Mouse (Mus musculus): Measurements from ENCODE around the gene Acaa1a. TPM values are rescaled to one million over a fixed set of nuclear protein-coding genes. Genes with fewer than 3 reads are reported as not detected.
A peak's percentile ranks its signal among the peaks of the same experiment; 100 is the strongest.

Gene Acaa1a
- polyA plus RNA-seq, 1 experiment: 50.9 TPM

GRCm38 (mm10) chr9:119321392-119322229 is 17.9 kb upstream of the Acaa1a start:
- Histone ChIP-seq H3K4me3 (ENCODE audit: insufficient read depth, poor library complexity, severe bottlenecking) (peak overlapping the region; percentile 74), H3ac (ENCODE audit: control insufficient read depth, insufficient read length, low read depth) (peak overlapping the region; percentile 95), H3K36me3 (ENCODE audit: control insufficient read depth, insufficient read depth) (no peaks in the 10 kb centered on the region), H3K79me3 (ENCODE audit: low read depth) (peaks cover 29% of the 10 kb centered on the region), H3K27me3 (ENCODE audit: control insufficient read depth, insufficient read depth, insufficient read length) (no peaks in the 10 kb centered on the region), H3K79me2 (ENCODE audit: control insufficient read depth, insufficient read depth) (peaks cover 56% of the 10 kb centered on the region)
- TF ChIP-seq USF1 (IDR thresholded peaks at IDR 0.05; ENCODE audit: low read depth) (no peak), CEBPB (IDR thresholded peaks at IDR 0.05; ENCODE audit: low read depth) (no peak), MYOG (IDR thresholded peaks at IDR 0.05; ENCODE audit: control insufficient read depth, extremely low read depth, insufficient read length) (no peak), FOSL1 (IDR thresholded peaks at IDR 0.05; ENCODE audit: insufficient read depth, low read length, poor library complexity, severe bottlenecking) (no peak), MAX (IDR thresholded peaks at IDR 0.05) (no peak), MYOD1 (IDR thresholded peaks at IDR 0.05; ENCODE audit: control insufficient read depth, insufficient read length, low read depth) (no peak), CTCF (IDR thresholded peaks at IDR 0.05; ENCODE audit: control insufficient read depth, insufficient read depth, insufficient read length) (no peak)

GRCm38 (mm10) chr9:119322289-119323259 is 16.9 kb upstream of the Acaa1a start, which contains the start of gene Oxsr1:
Oxsr1 (minus strand) TSS chr9:119322427.
- TF ChIP-seq CEBPB (IDR thresholded peaks at IDR 0.05; ENCODE audit: low read depth) (no peak), FOSL1 (IDR thresholded peaks at IDR 0.05; ENCODE audit: insufficient read depth, low read length, poor library complexity, severe bottlenecking) (no peak), MAX (IDR thresholded peaks at IDR 0.05) (no peak), USF1 (IDR thresholded peaks at IDR 0.05; ENCODE audit: low read depth) (no peak), CTCF (IDR thresholded peaks at IDR 0.05; ENCODE audit: control insufficient read depth, insufficient read depth, insufficient read length) (no peak), MYOD1 (IDR thresholded peaks at IDR 0.05; ENCODE audit: control insufficient read depth, insufficient read length, low read depth) (no peak), MYOG (IDR thresholded peaks at IDR 0.05; ENCODE audit: control insufficient read depth, extremely low read depth, insufficient read length) (no peak)
- Histone ChIP-seq H3K79me3 (ENCODE audit: low read depth) (peaks cover 23% of the 10 kb centered on the region), H3K27me3 (ENCODE audit: control insufficient read depth, insufficient read depth, insufficient read length) (no peaks in the 10 kb centered on the region), H3K4me3 (ENCODE audit: insufficient read depth, poor library complexity, severe bottlenecking) (peak within 1 kb of the TSS; percentile 74), H3ac (ENCODE audit: control insufficient read depth, insufficient read length, low read depth) (peak within 1 kb of the TSS; percentile 95), H3K79me2 (ENCODE audit: control insufficient read depth, insufficient read depth) (peaks cover 46% of the 10 kb centered on the region), H3K36me3 (ENCODE audit: control insufficient read depth, insufficient read depth) (no peaks in the 10 kb centered on the region)

- Histone ChIP-seq H3K27me3 (ENCODE audit: control insufficient read depth, insufficient read depth, insufficient read length) (no peaks in the 10 kb centered on the region), H3K36me3 (ENCODE audit: control insufficient read depth, insufficient read depth) (no peaks in the 10 kb centered on the region), H3K79me2 (ENCODE audit: control insufficient read depth, insufficient read depth) (peaks cover 40% of the 10 kb centered on the region), H3K79me3 (ENCODE audit: low read depth) (peaks cover 22% of the 10 kb centered on the region), H3K4me3 (ENCODE audit: insufficient read depth, poor library complexity, severe bottlenecking) (peak overlapping the region; percentile 35), H3ac (ENCODE audit: control insufficient read depth, insufficient read length, low read depth) (peak overlapping the region; percentile 51)
- TF ChIP-seq MYOG (IDR thresholded peaks at IDR 0.05; ENCODE audit: control insufficient read depth, extremely low read depth, insufficient read length): no peak
- no peak for TF ChIP-seq FOSL1 (IDR thresholded peaks at IDR 0.05; ENCODE audit: insufficient read depth, low read length, poor library complexity, severe bottlenecking)
- TF ChIP-seq MAX (IDR thresholded peaks at IDR 0.05): no peak
- TF ChIP-seq CEBPB (IDR thresholded peaks at IDR 0.05; ENCODE audit: low read depth): no peak
- no peak for TF ChIP-seq MYOD1 (IDR thresholded peaks at IDR 0.05; ENCODE audit: control insufficient read depth, insufficient read length, low read depth)
- no peak for TF ChIP-seq CTCF (IDR thresholded peaks at IDR 0.05; ENCODE audit: control insufficient read depth, insufficient read depth, insufficient read length)
- no peak for TF ChIP-seq USF1 (IDR thresholded peaks at IDR 0.05; ENCODE audit: low read depth)
Observed at GRCm38 (mm10) chr9:119323260-119323645, 16.2 kb upstream of the Acaa1a start.

- peaks cover 31% of the 10 kb centered on the region for H3K79me2 ChIP-seq (ENCODE audit: control insufficient read depth, insufficient read depth)
Observed at GRCm38 (mm10) chr9:119324130-119324529, 15.3 kb upstream of the Acaa1a start.

GRCm38 (mm10) chr9:119328488-119328887 is 11.0 kb upstream of the Acaa1a start:
- H3ac ChIP-seq (ENCODE audit: control insufficient read depth, insufficient read length, low read depth): no peak overlapping the region
- no peaks in the 10 kb centered on the region for H3K27me3 ChIP-seq (ENCODE audit: control insufficient read depth, insufficient read depth, insufficient read length)
- H3K36me3 ChIP-seq (ENCODE audit: control insufficient read depth, insufficient read depth): no peaks in the 10 kb centered on the region
- no peak for TF ChIP-seq MYOD1 (IDR thresholded peaks at IDR 0.05; ENCODE audit: control insufficient read depth, insufficient read length, low read depth)
- TF ChIP-seq MYOG (IDR thresholded peaks at IDR 0.05; ENCODE audit: control insufficient read depth, extremely low read depth, insufficient read length): no peak
- TF ChIP-seq CTCF (IDR thresholded peaks at IDR 0.05; ENCODE audit: control insufficient read depth, insufficient read depth, insufficient read length): no peak
- no peak for TF ChIP-seq USF1 (IDR thresholded peaks at IDR 0.05; ENCODE audit: low read depth)
- no peak for TF ChIP-seq CEBPB (IDR thresholded peaks at IDR 0.05; ENCODE audit: low read depth)
- TF ChIP-seq FOSL1 (IDR thresholded peaks at IDR 0.05; ENCODE audit: insufficient read depth, low read length, poor library complexity, severe bottlenecking): no peak
- no peak for TF ChIP-seq MAX (IDR thresholded peaks at IDR 0.05)
- H3K79me3 ChIP-seq (ENCODE audit: low read depth): no peaks in the 10 kb centered on the region
- H3K79me2 ChIP-seq (ENCODE audit: control insufficient read depth, insufficient read depth): no peaks in the 10 kb centered on the region
- no peak overlapping the region for H3K4me3 ChIP-seq (ENCODE audit: insufficient read depth, poor library complexity, severe bottlenecking)

More at GRCm38 (mm10) chr9:119324130-119324529, 15.3 kb upstream of the Acaa1a start:
- Histone ChIP-seq H3K4me3 (ENCODE audit: insufficient read depth, poor library complexity, severe bottlenecking) (no peak overlapping the region), H3K36me3 (ENCODE audit: control insufficient read depth, insufficient read depth) (no peaks in the 10 kb centered on the region), H3K79me3 (ENCODE audit: low read depth) (peaks cover 15% of the 10 kb centered on the region), H3ac (ENCODE audit: control insufficient read depth, insufficient read length, low read depth) (no peak overlapping the region), H3K27me3 (ENCODE audit: control insufficient read depth, insufficient read depth, insufficient read length) (no peaks in the 10 kb centered on the region)
- TF ChIP-seq USF1 (IDR thresholded peaks at IDR 0.05; ENCODE audit: low read depth) (no peak), MYOG (IDR thresholded peaks at IDR 0.05; ENCODE audit: control insufficient read depth, extremely low read depth, insufficient read length) (no peak), CEBPB (IDR thresholded peaks at IDR 0.05; ENCODE audit: low read depth) (no peak), FOSL1 (IDR thresholded peaks at IDR 0.05; ENCODE audit: insufficient read depth, low read length, poor library complexity, severe bottlenecking) (no peak), MAX (IDR thresholded peaks at IDR 0.05) (no peak), CTCF (IDR thresholded peaks at IDR 0.05; ENCODE audit: control insufficient read depth, insufficient read depth, insufficient read length) (no peak), MYOD1 (IDR thresholded peaks at IDR 0.05; ENCODE audit: control insufficient read depth, insufficient read length, low read depth) (no peak)
